Mouse (Mus musculus) layer of hippocampus, postnatal 10 days (tissue): ENCODE measurements around the gene Pter. TPM values are rescaled to one million over a fixed set of nuclear protein-coding genes. Genes with fewer than 3 reads are reported as not detected.

Experiments used
- DNase-seq, 2 experiments: peaks; one replicate each; pipeline ENCODE4 v3.0.0; 2021; ENCODE audit warnings: low spot score in 2 of 2
- total RNA-seq, 2 experiments: library from RNA; stranded (reverse); gene quantifications; 2 replicates each; pipeline ENCODE4 v1.2.3; 2021

Pter gene
- total RNA-seq, 2 experiments from 2014 or later = 1.9 to 2.6 TPM

GRCm38 (mm10) chr2:13008433-13008832 is 84.6 kb downstream of the Pter start:
- no peak for DNase-seq

DNA sequence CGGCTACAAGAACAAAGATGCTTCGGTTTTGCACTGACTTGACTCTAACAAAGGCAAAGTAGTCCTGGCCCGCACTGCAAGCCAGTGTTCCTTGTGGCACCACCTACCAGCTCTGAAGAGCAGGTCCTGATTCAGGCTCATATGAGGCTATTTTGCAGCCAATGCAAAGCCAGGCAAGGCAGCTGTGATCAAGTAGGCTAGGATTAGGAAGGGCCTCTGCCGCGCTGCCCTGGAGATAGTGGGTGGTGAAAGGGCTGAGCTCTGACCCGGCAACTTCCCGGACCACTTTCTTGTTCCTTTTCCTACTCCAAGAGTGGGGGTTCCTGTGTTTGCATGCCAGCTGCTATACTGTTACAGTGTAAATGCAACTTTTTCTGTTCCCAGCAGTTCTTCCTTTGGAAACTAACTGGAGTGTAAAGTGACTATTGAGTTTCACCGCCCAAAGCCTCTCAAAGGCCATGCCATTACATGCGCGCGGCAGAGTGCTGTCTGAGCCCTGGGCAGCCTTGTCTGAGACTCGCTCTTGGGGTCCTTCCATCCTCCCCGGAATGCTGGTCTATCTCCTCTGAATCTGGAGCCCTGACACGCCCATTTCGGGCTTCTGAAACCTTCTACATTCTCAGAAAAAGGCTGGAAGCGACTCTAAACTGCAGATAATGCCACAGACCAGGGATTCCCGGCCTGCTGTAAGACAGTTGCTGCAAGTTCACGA is 85.6 kb downstream of the Pter start:
- peak; percentile 17 to 30 for DNase-seq

- DNase-seq = peak; percentile 19 to 43
Measured at GRCm38 (mm10) chr2:13010030-13010459, 86.2 kb downstream of the Pter start.

DNA sequence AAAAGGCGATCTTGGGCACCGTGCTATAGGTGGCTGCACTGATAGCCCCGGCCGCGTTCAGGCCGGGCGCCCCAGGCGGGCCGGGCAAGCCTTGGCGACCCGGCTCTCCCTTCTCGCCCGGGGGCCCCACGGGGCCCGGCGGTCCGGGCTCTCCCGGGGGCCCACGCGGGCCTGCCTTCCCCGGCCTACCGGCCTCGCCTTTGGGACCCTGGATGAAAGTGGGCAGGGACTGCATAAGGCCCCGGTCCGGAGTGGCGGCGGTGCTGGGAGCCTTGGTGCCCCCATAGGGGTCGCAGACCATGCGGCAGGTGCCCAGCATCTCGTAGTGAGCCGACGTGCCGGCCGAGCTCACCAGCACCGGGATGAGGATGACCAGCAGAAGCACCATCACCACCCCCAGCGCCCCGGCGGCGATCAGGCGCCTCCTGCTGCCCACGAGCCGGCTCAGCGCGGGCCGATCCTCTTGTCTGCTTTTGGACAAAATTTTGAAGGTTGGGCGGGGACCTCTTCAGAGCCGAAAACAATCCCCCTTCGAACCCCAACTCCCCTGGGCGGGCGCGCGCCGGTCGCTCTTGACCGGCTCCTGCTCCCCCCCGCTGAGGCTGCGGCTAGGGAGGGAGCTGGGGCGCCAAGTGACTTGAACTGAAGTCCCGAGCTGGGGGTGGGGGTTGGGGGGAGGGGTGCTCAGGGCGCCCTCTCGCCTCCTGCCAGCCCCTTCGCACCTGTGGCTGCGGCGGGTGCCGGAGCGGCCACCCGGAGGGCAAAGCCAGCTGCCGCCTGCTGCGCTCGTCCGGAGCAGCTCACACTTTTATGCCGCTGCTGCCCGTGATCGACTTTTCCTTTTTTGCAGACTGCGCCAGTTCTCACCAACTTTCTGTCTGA is 86.9 kb downstream of the Pter start:
- peak; percentile 55 to 71 for DNase-seq

DNA sequence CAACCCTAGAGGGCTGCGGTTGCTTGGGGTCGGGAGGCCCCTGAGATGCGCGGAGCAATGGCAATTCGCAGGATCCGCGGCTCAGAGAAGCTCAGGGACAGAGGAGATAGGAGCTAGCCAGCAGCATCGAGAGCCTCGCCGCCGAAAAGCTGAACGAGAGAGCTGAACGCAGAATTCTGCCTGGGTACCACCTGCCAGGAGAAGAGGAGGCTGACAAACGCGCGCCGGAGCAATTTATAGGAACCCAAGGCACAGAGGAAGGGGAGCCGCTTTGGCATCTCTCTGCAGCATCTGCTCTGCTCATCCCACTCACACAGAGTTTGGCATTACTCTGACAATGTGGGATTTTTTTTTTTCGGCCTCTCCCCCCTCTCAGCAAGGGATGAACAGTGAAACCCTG is 87.6 kb downstream of the Pter start, which contains the start of gene C1ql3:
TSS of gene C1ql3 (minus strand) at position 335 of the 400 bp plus-strand sequence.
- peak; percentile 72 to 78 for DNase-seq

- no peak for DNase-seq
Measured at GRCm38 (mm10) chr2:13011973-13012372, 88.1 kb downstream of the Pter start.

GRCm38 (mm10) chr2:13018382-13018781 is 94.5 kb downstream of the Pter start:
- DNase-seq = no peak

GRCm38 (mm10) chr2:13018861-13019260 is 95.0 kb downstream of the Pter start:
- DNase-seq = no peak

DNA sequence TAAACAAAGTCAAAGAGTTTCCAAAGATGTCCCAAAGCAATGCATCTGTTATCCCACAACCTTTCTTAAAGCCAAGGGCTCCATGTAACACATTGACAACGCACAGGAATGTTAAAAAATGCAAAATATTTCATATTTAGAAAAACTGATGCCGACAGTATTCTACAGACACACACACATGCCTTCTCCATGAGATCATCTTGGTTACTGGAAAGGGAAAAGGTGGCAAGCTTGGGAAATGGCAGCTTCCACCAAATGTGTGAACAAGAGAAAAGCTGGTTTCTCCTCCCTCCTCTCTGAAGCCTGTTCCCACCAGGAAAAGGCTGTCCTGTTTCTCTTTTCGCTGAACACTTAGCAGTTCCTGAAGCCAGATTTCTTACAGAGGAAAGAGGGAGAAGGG is 114.9 kb downstream of the Pter start:
- DNase-seq = no peak

GRCm38 (mm10) chr2:13039785-13040184 is 115.9 kb downstream of the Pter start:
- DNase-seq = no peak

DNA sequence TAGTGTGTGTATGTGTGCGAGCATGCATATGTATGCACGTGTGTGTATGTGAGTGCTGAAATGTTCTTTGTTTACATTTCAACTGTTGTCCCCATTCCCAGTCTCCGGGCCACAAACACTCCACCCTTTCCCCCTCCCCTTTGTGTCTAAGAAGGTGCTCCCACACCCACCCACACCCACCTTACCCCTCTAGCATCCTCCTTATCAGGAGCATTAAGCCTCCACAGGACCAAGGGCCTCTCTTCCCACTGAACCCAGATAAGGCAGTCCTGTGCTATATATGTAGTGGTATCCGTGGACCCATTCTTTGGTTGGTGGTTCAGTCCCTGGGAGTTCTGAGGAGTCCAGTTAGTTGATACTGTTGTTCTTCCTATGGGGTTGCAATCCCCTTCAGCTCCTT is 120.7 kb downstream of the Pter start:
- DNase-seq = no peak

DNA sequence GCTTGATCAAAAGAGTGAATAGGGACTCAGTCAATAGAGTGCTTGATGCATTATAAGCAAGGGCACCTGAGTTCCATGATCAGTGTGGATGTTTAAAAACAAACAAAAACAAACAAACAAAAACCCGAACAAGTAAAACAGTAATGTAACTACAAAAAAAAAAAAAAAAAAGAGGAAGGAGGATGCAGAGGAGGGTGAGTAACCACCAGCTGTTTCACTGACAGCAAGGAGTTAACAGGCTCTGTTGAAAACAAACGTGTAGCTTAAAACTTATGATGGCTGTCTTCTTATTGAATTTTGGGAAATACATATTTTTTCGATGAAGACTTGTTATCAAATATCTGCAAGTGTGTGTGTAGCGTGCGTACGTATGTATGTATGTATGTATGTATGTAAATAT is 124.8 kb downstream of the Pter start:
- DNase-seq = no peak

Other genes with a start within 250 kb of the Pter start
- gene C1ql3, start 87.8 kb downstream of the Pter start, total RNA-seq = 10 to 100 TPM; 67.2 to 72.7 TPM